Mouse (Mus musculus): ENCODE results near the gene Arpc1b. TPM values are rescaled to one million over a fixed set of nuclear protein-coding genes. Genes with fewer than 3 reads are reported as not detected.
A peak's percentile ranks its signal among the peaks of the same experiment; 100 is the strongest.

Gene Arpc1b
- polyA plus RNA-seq, 1 experiment = 1,197 TPM

- H3K4me3 ChIP-seq (ENCODE audit: low read depth, low read length) = peak within 1 kb of the TSS; percentile 82
- TF ChIP-seq CTCF (IDR thresholded peaks at IDR 0.05; ENCODE audit: extremely low read depth, insufficient read length, insufficient replicate concordance, low read depth, low read length) (no peak), POLR2A (IDR thresholded peaks at IDR 0.05; ENCODE audit: low read depth, low read length) (peak; percentile 85)
- H3K4me1 ChIP-seq (ENCODE audit: control insufficient read depth, insufficient read depth, insufficient read length, low read length) = peaks cover 4% of the 10 kb centered on the region; the same call in 1 of the 2 replicates
- peaks cover 37% of the 10 kb centered on the region for H3K36me3 ChIP-seq (ENCODE audit: control insufficient read depth, insufficient read depth, low read length)
- WGBS = under 1% methylated on average over 84 of the region's 84 CpGs
- peak within 1 kb of the TSS; percentile 96 for H3K27ac ChIP-seq (ENCODE audit: insufficient read depth, low read depth, low read length)
- no peaks in the 10 kb centered on the region for H3K27me3 ChIP-seq (ENCODE audit: control insufficient read depth, insufficient read depth, low read length)
Measured at GRCm38 (mm10) chr5:145139571-145140519, 25.8 kb downstream of the Arpc1b start, which contains the start of the genes Pdap1 and Bud31. TSS of gene Pdap1 (minus strand) at chr5:145140238. TSS of gene Bud31 (plus strand) at chr5:145140362.

GRCm38 (mm10) chr5:145140611-145141010 is 26.6 kb downstream of the Arpc1b start:
- H3K4me3 ChIP-seq (ENCODE audit: low read depth, low read length) = peak overlapping the region; percentile 82
- under 1% methylated on average over 18 of the region's 18 CpGs for WGBS
- no peaks in the 10 kb centered on the region for H3K27me3 ChIP-seq (ENCODE audit: control insufficient read depth, insufficient read depth, low read length)
- TF ChIP-seq POLR2A (IDR thresholded peaks at IDR 0.05; ENCODE audit: low read depth, low read length) = no peak
- TF ChIP-seq CTCF (IDR thresholded peaks at IDR 0.05; ENCODE audit: extremely low read depth, insufficient read length, insufficient replicate concordance, low read depth, low read length) = no peak
- H3K27ac ChIP-seq (ENCODE audit: insufficient read depth, low read depth, low read length) = peak overlapping the region; percentile 96
- H3K4me1 ChIP-seq (ENCODE audit: control insufficient read depth, insufficient read depth, insufficient read length, low read length) = peaks cover 4% of the 10 kb centered on the region; the same call in 1 of the 2 replicates
- peaks cover 40% of the 10 kb centered on the region for H3K36me3 ChIP-seq (ENCODE audit: control insufficient read depth, insufficient read depth, low read length)

GRCm38 (mm10) chr5:145147748-145148147 is 33.7 kb downstream of the Arpc1b start:
- H3K36me3 ChIP-seq (ENCODE audit: control insufficient read depth, insufficient read depth, low read length) = peaks cover 89% of the 10 kb centered on the region

GRCm38 (mm10) chr5:145149294-145149693 is 35.3 kb downstream of the Arpc1b start:
- no peak overlapping the region for H3K27ac ChIP-seq (ENCODE audit: insufficient read depth, low read depth, low read length)
- H3K27me3 ChIP-seq (ENCODE audit: control insufficient read depth, insufficient read depth, low read length) = no peaks in the 10 kb centered on the region
- TF ChIP-seq CTCF (IDR thresholded peaks at IDR 0.05; ENCODE audit: extremely low read depth, insufficient read length, insufficient replicate concordance, low read depth, low read length) (no peak), POLR2A (IDR thresholded peaks at IDR 0.05; ENCODE audit: low read depth, low read length) (no peak)
- no peak overlapping the region for H3K4me3 ChIP-seq (ENCODE audit: low read depth, low read length)
- 90% methylated on average over 6 of the region's 6 CpGs for WGBS
- peaks cover 89% of the 10 kb centered on the region for H3K36me3 ChIP-seq (ENCODE audit: control insufficient read depth, insufficient read depth, low read length)
- no peaks in the 10 kb centered on the region for H3K4me1 ChIP-seq (ENCODE audit: control insufficient read depth, insufficient read depth, insufficient read length, low read length)

More at GRCm38 (mm10) chr5:145147748-145148147, 33.7 kb downstream of the Arpc1b start:
- Histone ChIP-seq H3K4me1 (ENCODE audit: control insufficient read depth, insufficient read depth, insufficient read length, low read length) (no peaks in the 10 kb centered on the region), H3K27me3 (ENCODE audit: control insufficient read depth, insufficient read depth, low read length) (no peaks in the 10 kb centered on the region), H3K4me3 (ENCODE audit: low read depth, low read length) (no peak overlapping the region), H3K27ac (ENCODE audit: insufficient read depth, low read depth, low read length) (no peak overlapping the region)
- TF ChIP-seq CTCF (IDR thresholded peaks at IDR 0.05; ENCODE audit: extremely low read depth, insufficient read length, insufficient replicate concordance, low read depth, low read length) = no peak
- TF ChIP-seq POLR2A (IDR thresholded peaks at IDR 0.05; ENCODE audit: low read depth, low read length) = no peak
- WGBS = 53% methylated on average over 5 of the region's 5 CpGs

GRCm38 (mm10) chr5:145152690-145153089 is 38.7 kb downstream of the Arpc1b start:
- no peak overlapping the region for H3K27ac ChIP-seq (ENCODE audit: insufficient read depth, low read depth, low read length)
- H3K36me3 ChIP-seq (ENCODE audit: control insufficient read depth, insufficient read depth, low read length) = peaks cover 79% of the 10 kb centered on the region
- H3K4me1 ChIP-seq (ENCODE audit: control insufficient read depth, insufficient read depth, insufficient read length, low read length) = no peaks in the 10 kb centered on the region
- TF ChIP-seq CTCF (IDR thresholded peaks at IDR 0.05; ENCODE audit: extremely low read depth, insufficient read length, insufficient replicate concordance, low read depth, low read length) (no peak), POLR2A (IDR thresholded peaks at IDR 0.05; ENCODE audit: low read depth, low read length) (no peak)
- WGBS = 86% methylated on average over 5 of the region's 5 CpGs
- no peaks in the 10 kb centered on the region for H3K27me3 ChIP-seq (ENCODE audit: control insufficient read depth, insufficient read depth, low read length)
- H3K4me3 ChIP-seq (ENCODE audit: low read depth, low read length) = no peak overlapping the region

- peaks cover 44% of the 10 kb centered on the region for H3K36me3 ChIP-seq (ENCODE audit: control insufficient read depth, insufficient read depth, low read length)
- 95% methylated on average over 14 of the region's 14 CpGs for WGBS
- TF ChIP-seq POLR2A (IDR thresholded peaks at IDR 0.05; ENCODE audit: low read depth, low read length) (no peak), CTCF (IDR thresholded peaks at IDR 0.05; ENCODE audit: extremely low read depth, insufficient read length, insufficient replicate concordance, low read depth, low read length) (no peak)
- peaks cover 3% of the 10 kb centered on the region; the same call in 1 of the 2 replicates for H3K4me1 ChIP-seq (ENCODE audit: control insufficient read depth, insufficient read depth, insufficient read length, low read length)
- no peak overlapping the region for H3K27ac ChIP-seq (ENCODE audit: insufficient read depth, low read depth, low read length)
- no peaks in the 10 kb centered on the region for H3K27me3 ChIP-seq (ENCODE audit: control insufficient read depth, insufficient read depth, low read length)
- no peak overlapping the region for H3K4me3 ChIP-seq (ENCODE audit: low read depth, low read length)
Measured at GRCm38 (mm10) chr5:145161361-145161760, 47.3 kb downstream of the Arpc1b start.

- no peaks in the 10 kb centered on the region for H3K27me3 ChIP-seq (ENCODE audit: control insufficient read depth, insufficient read depth, low read length)
- no peak overlapping the region; the same call in 1 of the 2 replicates for H3K27ac ChIP-seq (ENCODE audit: insufficient read depth, low read depth, low read length)
- WGBS = 48% methylated on average over 3 of the region's 3 CpGs
- TF ChIP-seq CTCF (IDR thresholded peaks at IDR 0.05; ENCODE audit: extremely low read depth, insufficient read length, insufficient replicate concordance, low read depth, low read length) (no peak), POLR2A (IDR thresholded peaks at IDR 0.05; ENCODE audit: low read depth, low read length) (no peak)
- peak overlapping the region; percentile 13 for H3K4me3 ChIP-seq (ENCODE audit: low read depth, low read length)
- peaks cover 3% of the 10 kb centered on the region; the same call in 1 of the 2 replicates for H3K4me1 ChIP-seq (ENCODE audit: control insufficient read depth, insufficient read depth, insufficient read length, low read length)
- H3K36me3 ChIP-seq (ENCODE audit: control insufficient read depth, insufficient read depth, low read length) = peaks cover 22% of the 10 kb centered on the region
Measured at GRCm38 (mm10) chr5:145164710-145165109, 50.7 kb downstream of the Arpc1b start.

Measured in small intestine, adult 2 months (tissue).